Mouse (Mus musculus) hindbrain, embryonic 16.5 days (tissue): ENCODE measurements at regions not wholly inside any gene's neighbourhood (a gene's known extent, or its start where the extent isn't known, plus 50 kb on each side); places are given as distances from the start of the nearest gene placed in this dataset.
"Not testable (repeated sequence)": the region's sequence is repeated elsewhere in the genome, so short reads cannot be mapped to it uniquely, and the experiment has no call there.

Source experiments
- ATAC-seq: fragments of 200-750 bp; cut with Nextera tagmentation; 2 replicates; pipeline ENCODE4 v1.8.0; 2017; ENCODE audit warnings: moderate TSS enrichment, moderate library complexity
- H3K27ac ChIP-seq: fragments of 300-500 bp; sonication (generic); 2 replicates; pipeline ENCODE4 v1.5.1; 2014; ENCODE audit warnings: low read depth, mild to moderate bottlenecking, control low read depth, low read length, moderate library complexity
- H3K27me3 ChIP-seq: fragments of 300-500 bp; sonication (generic); replicated peaks from 2 replicates; pipeline ENCODE4 v1.6.1; 2014; ENCODE audit warnings: low read length; ENCODE audit not compliant: control insufficient read depth, insufficient read depth
- H3K36me3 ChIP-seq: fragments of 300-500 bp; sonication (generic); 2 replicates; pipeline ENCODE4 v1.6.1; 2014; ENCODE audit warnings: mild to moderate bottlenecking, low read length, moderate library complexity, mixed read lengths; ENCODE audit not compliant: control insufficient read depth, insufficient read depth
- H3K4me1 ChIP-seq: fragments of 300-500 bp; sonication (generic); 2 replicates; pipeline ENCODE4 v1.6.1; 2014; ENCODE audit warnings: low read depth, low read length; ENCODE audit not compliant: control insufficient read depth, insufficient read depth
- H3K4me2 ChIP-seq: fragments of 300-500 bp; sonication (generic); 2 replicates; pipeline ENCODE4 v1.6.1; 2014; ENCODE audit warnings: mild to moderate bottlenecking, low read length, control low read depth, moderate library complexity
- H3K4me3 ChIP-seq: fragments of 300-500 bp; sonication (generic); 2 replicates; pipeline ENCODE4 v1.5.1; 2014; ENCODE audit warnings: mild to moderate bottlenecking, low read length, control low read depth, moderate library complexity
- H3K9ac ChIP-seq: fragments of 300-500 bp; sonication (generic); 2 replicates; pipeline ENCODE4 v1.6.1; 2014; ENCODE audit warnings: low read depth, mild to moderate bottlenecking, control low read depth, low read length, moderate library complexity
- H3K9me3 ChIP-seq: fragments of 300-500 bp; sonication (generic); 2 replicates; pipeline ENCODE4 v1.6.1; 2014; ENCODE audit warnings: mild to moderate bottlenecking, low read length, moderate library complexity; ENCODE audit not compliant: control insufficient read depth
- WGBS: fragments of 180-500 bp; shearing (Covaris S2); extraction: QIAGEN DNeasy Blood & Tissue Kit; methylation state at CpG from one replicate; pipeline ENCODE4 v1.1.7; 2014; 5-methylcytosine and 5-hydroxymethylcytosine counted together

DNA sequence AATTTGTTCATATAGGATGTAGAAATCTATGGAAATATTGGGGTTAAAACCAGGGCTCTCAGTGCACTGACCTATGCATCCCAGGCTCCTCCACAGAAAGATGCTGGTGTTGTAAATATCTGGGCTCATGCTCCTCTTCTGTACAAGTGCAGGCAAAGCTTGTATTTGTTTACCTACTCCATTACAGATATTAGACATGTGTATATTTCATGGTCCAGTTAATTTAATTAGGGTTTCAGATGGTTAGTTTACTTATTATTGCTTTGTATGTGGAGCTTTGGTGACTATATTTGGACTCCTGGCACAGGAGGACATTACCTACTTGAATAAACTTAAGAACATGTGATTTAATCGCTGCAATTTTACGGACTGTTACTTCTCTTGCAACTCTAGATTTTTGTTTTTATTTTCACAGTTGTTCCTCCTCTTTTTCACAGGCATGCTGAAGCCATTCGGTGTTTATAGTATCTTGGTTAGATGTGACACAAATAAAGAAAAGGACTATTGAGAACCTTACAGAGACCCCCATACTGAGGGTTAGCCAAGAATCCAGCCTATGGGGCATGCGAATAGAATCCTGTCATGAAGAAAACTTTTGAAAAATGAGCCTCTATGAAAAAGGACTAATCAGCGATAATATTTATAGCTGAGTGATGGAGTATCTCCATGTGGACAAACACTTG, 738.4 kb downstream of the Gm21833 start:
- no peaks in the 10 kb centered on the region for H3K27me3 ChIP-seq
- ATAC-seq = peak; percentile 45; the same call in 1 of the 2 replicates
- no peaks in the 10 kb centered on the region for H3K9me3 ChIP-seq
- no peak overlapping the region for H3K27ac ChIP-seq
- no peak overlapping the region for H3K9ac ChIP-seq
- H3K36me3 ChIP-seq = no peaks in the 10 kb centered on the region
- 85% methylated on average over 5 of the region's 5 CpGs for whole genome bisulfite sequencing
- H3K4me1 ChIP-seq = no peaks in the 10 kb centered on the region
- H3K4me3 ChIP-seq = no peak overlapping the region
- H3K4me2 ChIP-seq = no peak overlapping the region

DNA sequence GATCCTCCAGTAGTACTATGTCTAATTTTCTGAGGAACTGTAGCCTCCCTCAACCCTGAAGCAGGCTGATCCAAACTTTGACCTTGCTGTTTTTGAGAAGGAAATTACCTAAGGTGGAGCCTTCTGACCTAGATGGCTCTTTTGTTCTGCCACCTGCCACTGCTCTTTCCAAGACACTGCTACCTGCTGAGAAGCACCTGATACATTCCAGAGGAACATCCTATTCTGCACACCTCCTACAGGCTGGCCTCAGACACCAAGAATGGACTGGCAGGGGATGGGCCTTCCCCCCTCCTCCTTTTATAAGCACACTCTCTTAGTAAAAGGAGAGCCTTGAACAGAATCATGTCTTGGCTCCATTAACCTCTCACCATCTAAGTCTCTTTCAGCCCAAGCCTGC, 750.9 kb downstream of the Gm21833 start:
- H3K4me3 ChIP-seq, H3K36me3 ChIP-seq, ATAC-seq, H3K27me3 ChIP-seq, H3K9me3 ChIP-seq, H3K27ac ChIP-seq, H3K4me2 ChIP-seq, H3K4me1 ChIP-seq, H3K9ac ChIP-seq: not testable (repeated sequence)

DNA sequence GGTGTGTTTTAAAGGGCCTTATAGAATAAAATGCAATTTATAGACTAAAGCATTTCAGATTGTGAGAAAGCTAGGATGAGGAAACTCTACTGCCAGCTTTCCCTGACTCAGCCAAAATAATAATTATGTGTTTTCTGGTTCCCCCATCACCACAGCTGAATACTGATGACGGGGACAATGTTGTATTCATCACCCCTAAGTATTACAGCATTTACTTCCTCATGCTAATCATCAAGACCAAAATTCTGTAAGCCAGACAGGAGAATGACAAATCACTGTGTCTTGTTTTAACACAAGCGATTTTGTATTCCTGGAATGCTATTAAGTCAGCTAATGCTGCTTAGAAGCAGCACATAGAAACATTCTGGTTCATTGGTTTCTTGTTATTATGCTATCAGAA, 778.6 kb downstream of the Gm21833 start:
- no peak overlapping the region for H3K27ac ChIP-seq
- H3K9me3 ChIP-seq = no peaks in the 10 kb centered on the region
- ATAC-seq = no peak
- H3K4me2 ChIP-seq = no peak overlapping the region
- no peak overlapping the region for H3K9ac ChIP-seq
- no peaks in the 10 kb centered on the region for H3K4me1 ChIP-seq
- no peak overlapping the region for H3K4me3 ChIP-seq
- no peaks in the 10 kb centered on the region for H3K27me3 ChIP-seq
- no peaks in the 10 kb centered on the region for H3K36me3 ChIP-seq
- 68% methylated on average over 2 of the region's 2 CpGs for WGBS

DNA sequence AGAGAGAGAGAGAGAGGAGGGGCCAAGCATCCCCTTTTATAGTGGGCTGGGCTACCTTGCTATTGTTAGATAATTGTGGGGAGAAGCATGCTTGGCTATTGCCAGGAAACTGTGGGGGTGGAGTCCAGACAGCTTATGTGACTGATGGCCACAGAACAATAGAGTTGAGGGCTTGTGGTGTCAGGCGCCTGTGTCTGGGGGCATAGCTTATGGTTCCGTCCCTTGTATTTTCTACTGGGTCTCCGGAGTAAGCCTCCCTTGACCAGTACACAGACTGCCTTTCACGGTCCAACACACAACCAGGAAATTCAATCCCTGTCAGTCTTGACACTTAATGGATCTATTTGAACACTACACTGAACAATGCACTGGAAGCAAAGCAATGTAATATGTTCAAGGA, 781.1 kb downstream of the Gm21833 start:
- no peak overlapping the region for H3K4me3 ChIP-seq
- no peak for ATAC-seq
- WGBS = 72% methylated on average over 4 of the region's 4 CpGs

More for the DNA sequence above, 781.1 kb downstream of the Gm21833 start:
- Histone ChIP-seq H3K27me3 (no peaks in the 10 kb centered on the region), H3K36me3 (no peaks in the 10 kb centered on the region), H3K27ac (no peak overlapping the region), H3K9ac (no peak overlapping the region), H3K4me2 (no peak overlapping the region), H3K4me1 (no peaks in the 10 kb centered on the region), H3K9me3 (no peaks in the 10 kb centered on the region)
